Mouse (Mus musculus): ENCODE measurements around the gene Scgb1b7. TPM values are rescaled to one million over a fixed set of nuclear protein-coding genes. Genes with fewer than 3 reads are reported as not detected.
"Not testable (repeated sequence)": the region's sequence is repeated elsewhere in the genome, so short reads cannot be mapped to it uniquely, and the experiment has no call there.

Scgb1b7 gene
- not detected in 2 replicates for polyA plus RNA-seq (2015; fragmentation: Nextera tagmentation; extraction: Ambion mirVana)

DNA sequence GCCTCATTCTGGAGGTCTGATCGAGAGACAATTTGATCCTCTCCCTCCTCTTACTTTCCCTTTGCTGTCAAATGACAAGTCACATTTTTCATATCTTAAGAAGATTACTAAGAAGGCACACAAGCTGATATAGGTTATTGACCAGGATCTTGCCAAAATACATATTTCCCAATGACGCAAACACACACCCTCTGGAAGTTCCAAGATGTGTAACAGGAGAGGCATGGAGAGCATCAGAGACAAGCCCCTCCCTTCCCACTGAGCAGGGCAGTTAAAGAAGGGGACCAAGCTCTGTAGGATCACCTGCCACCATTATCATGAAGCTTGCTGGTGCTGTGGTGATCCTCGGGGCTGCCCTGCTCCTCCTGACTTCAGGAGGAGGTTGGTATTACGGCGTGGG is at the start of gene Scgb1b7:
Gene Scgb1b7 (plus strand): TSS at position 301 of the 400 bp plus-strand sequence.
- not testable (repeated sequence) for ATAC-seq (ENCODE audit: low read depth); H3K4me1 ChIP-seq (replicated peaks); H3K4me2 ChIP-seq; H3K36me3 ChIP-seq; H3K9me3 ChIP-seq; H3K4me3 ChIP-seq; H3K27ac ChIP-seq (replicated peaks); H3K27me3 ChIP-seq; H3K9ac ChIP-seq
- 95% methylated on average over 3 of the region's 5 CpGs for WGBS

DNA sequence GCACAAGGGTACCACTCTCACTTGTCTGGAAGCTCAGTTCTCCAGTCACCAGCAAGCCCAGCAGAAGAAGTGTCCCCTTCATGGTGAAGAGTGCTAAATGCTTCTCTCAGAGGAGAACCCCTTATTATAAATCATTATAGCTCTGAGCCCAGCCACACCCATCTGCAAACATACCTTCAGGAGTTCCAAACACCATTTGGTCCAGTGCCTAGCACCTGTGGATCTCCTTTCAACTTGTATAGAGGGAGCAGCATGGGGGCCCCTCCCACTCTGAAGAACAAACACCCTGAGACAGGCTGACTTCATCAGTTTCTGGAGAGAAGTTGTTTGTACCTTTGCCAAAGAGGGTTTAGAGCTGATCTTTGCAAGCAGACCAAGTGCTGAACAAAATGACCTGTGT is 6.8 kb upstream of the Scgb1b7 start, which contains the start of gene Scgb2b7:
Gene Scgb2b7 (minus strand): TSS at position 101 of the 400 bp plus-strand sequence.
- H3K9me3 ChIP-seq; H3K4me1 ChIP-seq (replicated peaks); H3K27ac ChIP-seq (replicated peaks); ATAC-seq (ENCODE audit: low read depth); H3K4me3 ChIP-seq; H3K27me3 ChIP-seq; H3K4me2 ChIP-seq; H3K36me3 ChIP-seq; H3K9ac ChIP-seq: not testable (repeated sequence)

Other genes starting within 250 kb of the Scgb1b7 start
- not detected in 2 replicates for gene Scgb2b7, start 6.9 kb upstream of the Scgb1b7 start, polyA plus RNA-seq (2015; fragmentation: Nextera tagmentation; extraction: Ambion mirVana)

Measured in neural tube, embryonic 13.5 days (tissue).